Mouse (Mus musculus): ENCODE data around the gene Atp2c2.
A peak's percentile ranks its signal among the peaks of the same experiment; 100 is the strongest.

The Atp2c2 gene

DNA sequence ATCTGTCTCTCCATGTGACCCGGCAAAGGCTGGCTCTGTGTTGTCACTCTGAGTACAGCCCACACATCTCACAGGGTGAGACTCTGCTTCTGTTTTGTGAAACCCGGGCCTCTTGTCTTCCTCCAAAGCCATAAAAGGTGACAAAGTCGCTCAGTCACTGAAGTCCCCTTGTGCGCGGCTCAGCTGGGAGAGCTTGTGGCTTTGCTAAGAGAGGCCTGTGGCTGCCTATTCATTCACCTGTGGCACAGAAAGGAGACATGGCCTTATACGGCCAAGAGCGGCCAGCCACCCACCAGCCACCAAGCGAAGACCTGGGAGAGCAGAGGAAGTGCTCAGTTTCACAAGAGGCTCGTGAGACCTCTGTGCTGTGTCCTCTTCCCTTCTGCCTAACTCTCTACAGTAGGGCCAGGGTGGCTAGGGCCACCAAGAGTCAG lies 84.3 kb downstream of the Atp2c2 start:
- no peak for DNase-seq (ENCODE audit: low read depth, low spot score)

DNA sequence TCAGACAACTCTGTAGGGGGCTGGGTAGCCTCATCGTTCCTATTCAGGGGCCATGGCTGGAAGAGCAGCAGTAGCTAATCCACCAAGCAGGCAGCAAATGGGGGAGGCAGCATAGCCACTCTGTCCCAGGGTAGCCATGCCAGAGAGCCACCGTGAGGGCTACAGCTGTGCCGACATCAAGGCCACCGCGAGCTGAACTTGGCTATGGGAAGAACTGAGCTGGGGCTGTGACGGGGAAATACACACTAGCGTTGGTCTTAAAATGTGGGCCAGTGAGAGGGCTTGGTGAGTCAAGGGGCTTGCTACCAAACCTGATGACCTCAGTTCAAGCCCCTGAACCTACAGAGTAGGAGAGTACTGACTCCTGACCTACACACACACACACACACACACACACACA lies 84.9 kb downstream of the Atp2c2 start:
- no peak for DNase-seq (ENCODE audit: low read depth, low spot score)

DNA sequence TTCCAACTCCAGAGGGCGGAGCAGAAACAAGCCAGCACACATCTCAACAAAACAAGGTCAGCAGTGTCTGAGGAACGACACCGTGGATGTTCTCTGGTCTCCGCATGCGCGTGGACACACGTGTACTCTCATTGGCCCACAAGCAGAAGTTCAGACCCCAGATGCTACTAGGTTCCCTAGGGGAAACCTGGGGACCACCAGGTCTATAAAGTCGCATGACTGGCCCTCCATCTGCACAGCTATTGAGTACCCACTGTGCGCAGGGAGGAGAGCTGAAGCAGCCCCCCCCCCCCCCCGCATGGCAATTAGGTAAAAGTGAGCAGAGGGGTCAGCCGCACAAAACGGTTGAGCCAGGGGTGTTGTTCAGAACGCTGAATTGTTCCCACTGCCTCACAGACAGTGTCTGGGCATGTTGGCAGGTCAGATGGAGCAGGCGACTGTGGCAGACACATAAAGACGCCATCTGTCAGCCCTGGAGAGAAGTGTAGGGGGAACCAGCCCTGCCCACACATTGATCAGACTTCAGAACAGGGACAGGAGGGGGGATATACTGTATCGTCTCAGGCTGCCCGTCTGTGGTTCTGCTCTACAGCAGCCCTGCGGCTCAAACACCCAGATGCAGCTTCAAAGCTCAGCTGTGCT lies 86.1 kb downstream of the Atp2c2 start:
- DNase-seq (ENCODE audit: low read depth, low spot score): peak; percentile 70

DNA sequence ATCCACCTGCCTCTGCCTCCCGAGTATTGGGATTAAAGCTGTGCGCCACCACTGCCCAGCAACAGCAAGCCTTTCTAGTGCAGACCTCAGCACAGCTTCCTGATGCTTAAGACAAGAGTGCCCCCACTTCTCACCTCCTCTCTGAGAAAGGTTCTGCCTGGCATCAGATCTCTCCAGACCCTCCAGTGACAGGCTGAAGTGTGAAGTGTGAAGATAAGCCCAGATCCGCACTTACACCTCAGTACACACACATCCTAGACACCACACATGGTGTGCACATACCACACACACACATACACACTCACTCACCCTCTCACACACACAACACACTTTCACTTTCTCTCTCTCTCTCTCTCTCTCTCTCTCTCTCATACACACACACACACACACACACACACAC lies 87.1 kb downstream of the Atp2c2 start:
- DNase-seq (ENCODE audit: low read depth, low spot score): no peak

DNA sequence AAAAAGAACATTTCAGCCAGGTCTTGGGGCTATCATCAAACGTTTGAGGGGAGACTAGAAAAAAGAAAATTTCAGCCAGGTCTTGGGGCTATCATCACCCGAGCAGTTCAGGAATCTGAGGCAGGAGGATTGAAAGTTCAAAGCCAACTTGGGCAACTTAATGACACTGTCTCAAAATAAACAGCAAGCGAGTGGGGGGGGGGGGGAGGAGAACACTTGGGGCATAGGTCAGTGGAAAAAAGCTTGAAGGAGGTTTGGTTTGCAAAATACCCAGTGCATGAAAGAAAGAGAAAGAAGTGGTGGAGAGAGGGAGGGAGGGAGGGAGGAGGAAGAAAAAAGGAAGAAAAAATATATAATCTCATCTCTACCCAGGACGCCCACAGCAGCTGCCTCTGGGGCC lies 87.5 kb downstream of the Atp2c2 start:
- DNase-seq (ENCODE audit: low read depth, low spot score): no peak

DNA sequence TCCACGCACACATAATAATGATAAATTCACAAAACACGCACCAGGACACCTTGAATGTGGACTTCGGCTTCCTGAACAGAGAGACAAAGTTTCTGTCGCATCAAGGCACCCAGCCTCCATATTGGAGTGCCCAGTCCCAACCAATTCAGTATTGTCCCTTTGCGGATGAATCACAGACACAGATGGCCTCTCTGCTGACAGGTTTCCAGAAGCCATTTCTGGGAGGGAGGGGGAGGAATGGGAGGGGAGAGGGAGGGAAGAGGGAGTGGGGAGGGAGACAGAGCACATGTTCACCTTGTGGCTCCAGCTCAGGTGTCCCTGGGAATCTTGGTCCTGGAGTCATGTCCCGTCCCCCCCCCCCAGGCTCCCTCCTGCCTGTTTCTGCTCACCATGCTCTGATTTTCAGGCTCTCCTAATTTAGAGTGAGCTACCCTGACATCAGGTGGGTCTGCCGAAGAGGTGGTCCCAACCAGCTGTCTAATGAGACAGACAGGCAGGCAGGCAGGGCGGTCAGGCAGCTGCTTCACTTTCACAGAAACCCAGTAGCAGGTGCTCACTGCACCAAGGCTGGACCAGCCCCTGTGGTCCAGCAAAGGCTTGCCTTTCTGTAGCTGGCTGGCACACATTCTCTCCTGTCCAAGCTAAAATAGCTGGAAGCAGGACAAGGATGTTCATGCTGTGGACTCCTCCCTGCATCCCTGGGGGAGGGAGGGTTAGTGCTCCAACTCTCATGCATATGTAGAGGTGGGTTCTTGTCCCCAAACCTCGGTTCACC lies 89.0 kb downstream of the Atp2c2 start:
- peak; percentile 90 for DNase-seq (ENCODE audit: low read depth, low spot score)

DNA sequence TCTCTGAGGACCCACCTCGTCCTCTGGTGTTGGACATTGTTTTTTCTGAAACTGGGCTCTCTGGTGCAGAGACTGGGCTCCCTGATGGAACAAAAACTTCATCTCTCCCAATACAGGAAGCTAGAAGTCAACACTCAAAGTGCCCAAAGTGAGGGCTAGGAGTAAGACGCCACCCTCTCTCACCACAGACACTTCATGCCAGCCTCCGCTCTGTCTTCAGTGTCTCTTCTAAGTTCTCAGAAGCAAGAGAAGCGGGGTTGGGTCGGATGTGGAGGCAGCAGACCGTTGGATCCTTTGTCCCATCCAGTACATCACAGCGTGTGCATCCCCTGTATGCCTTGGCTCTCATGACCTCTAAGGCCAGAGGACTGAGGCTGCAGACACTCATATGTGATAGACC lies 89.8 kb downstream of the Atp2c2 start:
- no peak for DNase-seq (ENCODE audit: low read depth, low spot score)

DNA sequence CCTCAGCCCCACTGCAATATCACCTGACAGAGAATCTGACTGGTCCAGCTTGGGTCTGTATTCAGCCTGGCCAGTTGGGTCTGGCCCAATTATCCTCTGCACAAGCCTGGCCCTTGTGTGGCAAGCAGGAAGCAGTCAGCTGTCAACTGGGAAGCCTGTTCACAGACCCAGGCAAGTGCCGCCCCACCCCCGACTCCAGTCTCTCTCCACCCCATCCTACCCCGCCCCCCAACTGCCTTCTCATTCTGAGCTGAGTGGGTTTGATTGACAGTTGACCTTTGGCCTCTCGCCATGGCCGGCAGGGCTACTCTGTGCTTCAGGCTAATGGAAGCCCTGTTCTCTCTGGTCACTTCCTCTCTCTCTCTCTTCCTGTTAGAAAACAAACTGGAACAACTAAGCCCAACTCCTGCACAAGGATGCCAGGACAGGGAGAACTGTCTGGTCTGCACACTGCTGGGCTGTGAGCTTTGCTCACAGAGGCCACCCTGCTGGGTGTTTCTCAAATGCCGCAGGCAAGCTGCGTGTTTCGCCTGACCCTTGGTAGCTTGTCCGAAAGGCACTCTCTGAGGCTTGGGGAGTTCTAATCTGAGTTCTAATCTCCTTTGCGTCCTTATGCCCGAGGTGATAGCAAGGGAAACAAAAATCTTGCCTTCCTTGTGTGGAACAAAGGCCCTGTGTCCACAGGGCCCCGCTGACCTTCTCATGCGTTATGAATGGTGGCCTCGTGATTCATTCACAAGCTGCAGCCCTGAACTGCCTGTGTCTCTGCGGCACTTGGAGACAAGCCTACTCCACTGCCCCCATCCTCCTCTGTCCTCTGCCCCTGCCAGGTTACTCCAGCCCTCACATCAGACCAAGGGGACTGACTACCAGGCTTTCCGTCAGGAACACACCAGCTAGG lies 92.2 kb downstream of the Atp2c2 start:
- peak; percentile 86 for DNase-seq (ENCODE audit: low read depth, low spot score)

DNA sequence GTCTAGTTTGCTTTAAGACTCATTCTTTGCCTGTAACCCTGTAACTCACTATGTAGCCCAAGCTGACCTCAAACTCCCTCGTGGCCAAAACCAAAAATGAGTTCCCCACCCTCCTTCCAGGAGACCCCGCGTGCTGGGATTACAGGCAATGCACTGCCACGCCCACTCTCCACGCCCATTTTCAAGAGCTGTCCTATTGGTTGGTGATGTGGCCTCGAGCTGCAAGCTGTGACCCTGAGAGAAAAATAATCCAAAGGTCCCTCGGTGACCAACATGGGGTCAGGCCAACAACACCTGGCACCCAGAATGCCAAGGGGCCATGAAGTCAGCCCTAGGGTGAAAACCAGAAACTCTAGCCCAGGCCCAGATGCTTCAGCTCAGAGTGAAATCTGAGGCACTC lies 94.9 kb downstream of the Atp2c2 start:
- no peak for DNase-seq (ENCODE audit: low read depth, low spot score)

DNA sequence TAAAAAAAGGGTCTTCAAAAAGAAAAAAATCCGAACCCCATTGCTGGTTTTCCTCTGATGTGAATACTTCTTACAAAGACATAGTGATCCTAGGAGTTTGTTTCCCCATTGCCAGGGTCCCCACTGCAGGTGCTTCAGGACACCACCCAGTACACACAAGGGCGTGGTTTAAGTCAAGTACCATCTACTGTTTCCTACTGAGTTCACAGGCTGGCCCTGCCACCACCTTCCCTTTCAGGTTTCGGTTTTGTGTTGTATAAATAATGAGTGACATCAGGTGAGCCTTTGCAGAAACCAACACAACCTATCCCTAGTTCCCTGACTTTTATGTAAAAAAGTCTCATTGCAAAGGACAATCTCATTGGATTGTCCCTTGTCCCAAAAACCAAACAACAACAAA lies 95.8 kb downstream of the Atp2c2 start:
- DNase-seq (ENCODE audit: low read depth, low spot score): no peak

DNA sequence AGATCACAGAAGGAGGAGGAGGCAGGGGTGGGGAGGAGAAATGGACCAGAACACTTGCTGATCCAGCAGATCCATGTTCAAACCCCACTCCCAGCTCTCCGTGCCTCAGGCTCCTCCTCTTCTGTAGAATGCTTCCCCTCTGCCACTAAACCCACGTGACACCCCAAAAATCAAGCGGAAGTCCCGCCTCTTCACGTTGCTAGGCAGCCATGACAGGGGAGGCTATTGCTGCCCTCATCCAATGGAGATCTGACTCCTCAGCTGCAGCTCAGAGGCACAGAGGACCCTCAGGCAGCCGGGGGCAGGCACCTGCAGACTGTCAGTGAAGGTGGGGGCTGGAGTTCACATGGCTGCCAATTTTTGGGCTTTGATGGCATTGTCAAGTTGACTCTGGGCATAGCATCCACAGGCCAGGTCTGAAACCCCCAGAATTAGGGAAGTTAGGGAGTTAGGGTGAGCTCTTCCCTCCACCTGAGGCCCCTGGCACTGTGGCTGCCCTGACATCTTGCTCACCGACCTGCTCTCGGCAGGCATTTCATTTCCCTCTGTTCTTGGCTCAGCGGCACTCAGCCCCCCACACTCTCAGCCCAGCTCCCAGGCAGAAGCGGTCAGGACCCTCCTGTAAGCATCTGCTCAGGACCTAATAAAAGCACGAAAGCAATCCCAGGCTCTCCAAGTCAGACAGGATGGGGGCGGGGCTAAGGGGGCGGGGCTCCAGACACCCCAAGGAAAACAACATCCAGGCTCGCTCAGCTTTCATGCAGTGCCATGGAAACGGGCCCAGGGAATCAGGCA lies 98.6 kb downstream of the Atp2c2 start:
- DNase-seq (ENCODE audit: low read depth, low spot score): peak; percentile 85

DNA sequence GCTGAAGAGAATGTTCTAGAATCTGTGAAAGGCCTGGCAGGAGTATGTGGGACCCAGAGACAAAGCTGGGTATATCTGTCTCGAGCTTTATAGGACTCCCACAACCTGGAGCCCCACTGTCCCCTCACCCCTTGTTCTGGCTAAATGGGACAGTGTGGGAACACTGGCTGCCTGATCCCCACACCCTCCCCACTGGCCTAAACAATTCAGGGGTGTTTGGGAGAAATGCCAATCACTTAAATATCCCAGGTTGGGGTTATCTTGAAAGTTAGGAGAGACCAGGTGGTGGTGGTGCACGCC lies 99.1 kb downstream of the Atp2c2 start:
- no peak for DNase-seq (ENCODE audit: low read depth, low spot score)

DNA sequence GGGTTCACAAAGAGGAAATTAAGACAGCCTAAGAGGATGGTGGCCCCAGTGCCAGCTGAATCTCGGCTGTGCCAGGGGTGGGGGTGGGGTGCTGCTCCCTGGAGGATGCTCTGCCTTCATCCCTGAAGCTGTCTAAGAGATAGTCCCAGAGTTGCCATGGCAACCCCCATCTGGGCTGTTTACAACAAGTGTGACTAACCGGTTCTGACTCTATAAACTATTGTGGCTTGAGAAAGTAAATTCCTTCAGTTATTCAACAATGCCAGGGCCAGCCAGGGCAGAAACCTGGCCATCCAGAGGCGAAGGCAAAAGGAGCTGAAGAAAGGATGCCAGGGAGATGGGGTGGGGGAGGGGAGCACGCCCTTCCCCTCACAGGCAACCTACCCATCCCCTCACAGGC lies 101.4 kb downstream of the Atp2c2 start:
- DNase-seq (ENCODE audit: low read depth, low spot score): peak; percentile 91

DNA sequence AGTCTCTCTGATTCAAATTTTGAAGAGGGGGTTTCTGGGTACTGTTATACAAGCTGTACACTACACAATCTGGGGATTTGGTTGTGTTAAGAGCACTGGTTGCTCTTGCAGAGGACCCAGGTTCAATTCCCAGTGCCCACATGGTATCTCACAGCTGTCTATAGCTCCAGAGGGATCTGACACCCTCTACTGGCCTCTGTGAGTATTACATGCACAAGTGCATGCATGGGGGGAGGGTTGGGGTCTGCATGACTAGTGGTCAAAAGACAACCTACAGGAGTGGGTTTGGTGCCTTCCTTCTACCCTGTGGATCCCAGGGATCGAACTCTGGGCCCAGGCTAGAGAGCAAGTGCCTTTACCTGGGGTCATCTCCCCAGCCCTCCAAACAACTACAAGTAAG lies 102.8 kb downstream of the Atp2c2 start:
- no peak for DNase-seq (ENCODE audit: low read depth, low spot score)

DNA sequence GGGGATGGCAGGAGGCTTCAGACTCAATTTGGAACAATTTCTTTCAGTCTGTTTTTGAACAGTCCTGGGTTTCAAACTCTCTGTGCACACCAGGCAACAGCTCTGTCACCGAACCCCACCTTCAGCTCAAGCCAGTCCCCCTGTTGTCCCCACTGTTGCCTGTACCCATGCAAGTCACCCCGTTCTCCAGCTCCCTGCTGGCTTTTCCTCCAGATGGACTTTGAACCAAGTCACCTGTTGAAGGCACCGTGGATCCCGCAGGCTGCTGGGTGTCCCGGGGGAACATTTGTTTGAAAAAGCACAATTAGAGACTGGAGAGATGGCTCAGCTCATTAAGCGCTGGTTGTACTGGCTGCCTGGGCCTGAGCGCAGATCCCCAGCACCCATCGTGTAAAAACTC lies 105.5 kb downstream of the Atp2c2 start:
- DNase-seq (ENCODE audit: low read depth, low spot score): no peak

DNA sequence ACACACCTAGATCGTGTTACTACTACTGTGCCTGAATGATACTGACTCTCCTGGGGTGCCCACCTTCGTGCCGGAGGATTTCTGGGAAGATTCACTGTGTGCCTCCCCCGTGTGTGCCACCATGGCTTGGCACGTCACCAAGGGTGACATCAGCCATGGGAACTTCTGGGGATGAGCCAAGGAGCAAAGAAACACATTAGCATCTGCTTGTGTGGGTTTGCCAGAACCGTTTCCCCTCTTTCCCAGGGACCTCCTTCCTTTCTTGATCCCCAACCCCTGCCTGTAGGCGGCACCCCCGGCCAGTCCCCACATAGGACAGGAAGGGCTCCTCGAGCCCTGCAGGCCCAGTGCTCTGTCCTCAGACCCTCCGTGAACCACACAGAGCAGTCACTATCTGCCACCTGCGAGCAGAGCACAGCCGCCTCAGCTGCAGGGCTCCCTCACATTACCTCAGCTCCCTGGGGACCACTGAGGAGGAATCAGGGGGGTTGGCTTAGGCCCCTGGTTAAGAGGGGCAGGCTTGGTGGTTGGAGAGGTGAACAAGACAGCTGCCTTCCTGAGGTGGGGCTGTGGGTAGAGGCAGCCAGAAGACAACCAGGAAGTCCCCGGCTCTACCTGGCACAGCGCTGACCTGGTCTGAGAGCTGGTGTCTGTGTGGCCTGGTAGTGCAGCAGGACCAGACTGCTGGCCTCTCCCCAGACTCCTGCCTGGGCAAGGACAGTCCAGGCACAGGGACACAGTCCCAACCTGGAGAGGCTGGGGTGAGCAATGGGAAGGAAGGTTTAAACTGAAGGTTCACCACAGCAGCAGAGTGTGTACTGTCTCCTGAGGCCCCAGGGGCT lies 106.8 kb downstream of the Atp2c2 start:
- DNase-seq (ENCODE audit: low read depth, low spot score): peak; percentile 88

Measured in brain, adult 2 months (tissue).